Comparison of ENCODE assay signal across 11 mouse cellular contexts in genomic region chr2:14054163-14054562, GRCm38 (mm10). TPM values are rescaled to one million over a fixed set of nuclear protein-coding genes. Genes with fewer than 3 reads are reported as not detected.
DNase-seq lines count a peak whose midpoint lies in the region; ATAC-seq and TF ChIP-seq lines count a peak whose summit lies in the region.
"Had no signal": no experiment of that assay in that cellular context is flagged by ENCODE, and none has a peak within 500 bp of the region (broad histone marks: within the 10 kb centered on the region; RNA-seq: fewer than 3 reads in every experiment).

No protein-coding gene starts in this region.

- H3ac ChIP-seq in C2C12 (ENCODE audit: control insufficient read depth, insufficient read length, low read depth), result peak overlapping the region; percentile 13

- H3K36me3 ChIP-seq in heart, postnatal 0 days (replicated peaks; ENCODE audit: control insufficient read depth, insufficient read depth, low read length), result no peaks in the 10 kb centered on the region
- H3K36me3 ChIP-seq in C2C12 (ENCODE audit: control insufficient read depth, insufficient read depth), result no peaks in the 10 kb centered on the region
- H3K36me3 ChIP-seq in midbrain, embryonic 13.5 days, result no peaks in the 10 kb centered on the region

- H3K27ac ChIP-seq in heart, postnatal 0 days (ENCODE audit: low read depth), result peak overlapping the region; percentile 96
- H3K27ac ChIP-seq in embryonic fibroblast, embryonic 13.5 days (ENCODE audit: insufficient read depth, low read length), result no peak overlapping the region
- no peak overlapping the region for H3K27ac ChIP-seq in midbrain, embryonic 13.5 days

- H3K9ac ChIP-seq in heart, postnatal 0 days (replicated peaks; ENCODE audit: low read depth, low read length), result peak overlapping the region; percentile 38; the same call in 1 of the 2 replicates
- H3K9ac ChIP-seq in midbrain, embryonic 13.5 days (replicated peaks), result no peak overlapping the region

- peak overlapping the region; percentile 77 for H3K4me3 ChIP-seq in heart, postnatal 0 days (ENCODE audit: low read depth, low read length)
- peak overlapping the region; percentile 81 for H3K4me3 ChIP-seq in C2C12 (ENCODE audit: insufficient read depth, poor library complexity, severe bottlenecking)
- H3K4me3 ChIP-seq in embryonic fibroblast, embryonic 13.5 days (ENCODE audit: insufficient read depth, low read length), result peak overlapping the region; percentile 30
- no peak overlapping the region for H3K4me3 ChIP-seq in midbrain, embryonic 13.5 days (replicated peaks)

- H3K4me1 ChIP-seq in heart, postnatal 0 days (ENCODE audit: control insufficient read depth, insufficient read depth), result peaks cover 7% of the 10 kb centered on the region; the same call in 1 of the 2 replicates
- H3K4me1 ChIP-seq in embryonic fibroblast, embryonic 13.5 days (ENCODE audit: control insufficient read depth, insufficient read depth, low read length), result peaks cover 5% of the 10 kb centered on the region; the same call in 1 of the 2 replicates
- peaks cover 14% of the 10 kb centered on the region; the same call in 1 of the 2 replicates for H3K4me1 ChIP-seq in midbrain, embryonic 13.5 days (replicated peaks)

- no peak for TF ChIP-seq POLR2A in embryonic fibroblast, embryonic 13.5 days (IDR thresholded peaks at IDR 0.05; ENCODE audit: low read depth, low read length)

- peaks cover 54% of the 10 kb centered on the region for H3K79me2 ChIP-seq in C2C12 (ENCODE audit: control insufficient read depth, insufficient read depth)

- no peak for DNase-seq in heart, postnatal 0 days (ENCODE audit: low spot score)
- no peak for DNase-seq in heart, adult 9 months (ENCODE audit: low spot score in 2 of 2)
- no peak for DNase-seq in frontal cortex, postnatal 14 days (ENCODE audit: low spot score in 2 of 2)
- DNase-seq in gastrocnemius, adult 18-20 months (ENCODE audit: low spot score), result no peak
- no peak for DNase-seq in adipocyte (ENCODE audit: low spot score)
- DNase-seq: cerebellum, adult 18-20 months had no signal

- no peak for ATAC-seq in heart, postnatal 0 days (ENCODE audit: insufficient read depth, low read depth)
- ATAC-seq in midbrain, embryonic 13.5 days, result no peak

- H3K27me3 ChIP-seq in heart, postnatal 0 days (ENCODE audit: control insufficient read depth, insufficient read depth, low read length), result no peaks in the 10 kb centered on the region
- no peaks in the 10 kb centered on the region for H3K27me3 ChIP-seq in C2C12 (ENCODE audit: control insufficient read depth, insufficient read depth, insufficient read length)
- 0 out of 2 replicates have a peak, but pooled peaks cover 3% of the 10 kb centered on the region for H3K27me3 ChIP-seq in midbrain, embryonic 13.5 days

- no peak for TF ChIP-seq CTCF in heart, postnatal 0 days (IDR thresholded peaks at IDR 0.05; ENCODE audit: low read depth)
- no peak for TF ChIP-seq CTCF in C2C12 (IDR thresholded peaks at IDR 0.05; ENCODE audit: control insufficient read depth, insufficient read depth, insufficient read length)
- no peak for TF ChIP-seq CTCF in embryonic fibroblast, embryonic 13.5 days (IDR thresholded peaks at IDR 0.05; ENCODE audit: borderline replicate concordance, insufficient read depth, low read length)

- no peak for TF ChIP-seq EP300 in heart, postnatal 0 days (IDR thresholded peaks at IDR 0.05; ENCODE audit: low read depth)

- no peaks in the 10 kb centered on the region for H3K9me3 ChIP-seq in heart, postnatal 0 days (replicated peaks; ENCODE audit: control insufficient read depth, low read length)
- H3K9me3 ChIP-seq in midbrain, embryonic 13.5 days, result no peaks in the 10 kb centered on the region
- H3K9me3 ChIP-seq: G1E had no signal

- peaks cover 44% of the 10 kb centered on the region for H3K79me3 ChIP-seq in C2C12 (ENCODE audit: low read depth)

- peak overlapping the region; percentile 68 for H3K4me2 ChIP-seq in heart, postnatal 0 days (ENCODE audit: low read depth, low read length)
- H3K4me2 ChIP-seq in midbrain, embryonic 13.5 days (replicated peaks), result peak overlapping the region; percentile 75

- 55% methylated on average over 3 of the region's 3 CpGs for WGBS in heart, postnatal 0 days
- WGBS in midbrain, embryonic 13.5 days, result 44% methylated on average over 3 of the region's 3 CpGs

TF ChIP-seq in C2C12, 6 proteins besides CTCF, POLR2A, EP300 and RAD21:
- peak; percentile 59 for TF ChIP-seq CEBPB (IDR thresholded peaks at IDR 0.05; ENCODE audit: low read depth)
- TF ChIP-seq MYOG (IDR thresholded peaks at IDR 0.05; ENCODE audit: control insufficient read depth, extremely low read depth, insufficient read length), result no peak

RNA-seq across cellular contexts. Expression of gene Hacd1, which starts 1.8 kb away (rescaled TPM):
- 324 and 440 TPM in 2 replicates for total RNA-seq in heart, postnatal 0 days (2014; rRNA removed; ENCODE audit: low replicate concordance)
- polyA plus RNA-seq in heart, postnatal 0 days (2015; fragmentation: Nextera tagmentation; extraction: Ambion mirVana), result 430 and 451 TPM in 2 replicates
- polyA plus RNA-seq in C2C12 (2012; fragmentation: generic; extraction: Trizol), result 95.0 TPM
- polyA plus RNA-seq in embryonic fibroblast, embryonic 13.5 days (2011; ENCODE audit: insufficient read length, low read depth, missing spikeins), result 71.4 and 82.9 TPM in 2 replicates
- 56.6 and 66.1 TPM in 2 replicates for polyA plus RNA-seq in midbrain, embryonic 13.5 days (2015; fragmentation: Nextera tagmentation; extraction: Ambion mirVana)
- 10 to 100 TPM; 54.6 to 81.4 TPM for total RNA-seq in gastrocnemius, adult 18-20 months (2021)
- total RNA-seq: neutrophil, adult 5-6 weeks had no signal

RNA-seq across cellular contexts. Expression of gene Stam, which starts 19.7 kb away (rescaled TPM):
- 27.7 and 42.7 TPM in 2 replicates for total RNA-seq in heart, postnatal 0 days (2014; rRNA removed; ENCODE audit: low replicate concordance)
- 29.9 and 30.7 TPM in 2 replicates for polyA plus RNA-seq in heart, postnatal 0 days (2015; fragmentation: Nextera tagmentation; extraction: Ambion mirVana)
- 14.5 TPM for polyA plus RNA-seq in C2C12 (2012; fragmentation: generic; extraction: Trizol)
- polyA plus RNA-seq in embryonic fibroblast, embryonic 13.5 days (2011; ENCODE audit: insufficient read length, low read depth, missing spikeins), result 80.4 and 89.7 TPM in 2 replicates
- polyA plus RNA-seq in midbrain, embryonic 13.5 days (2015; fragmentation: Nextera tagmentation; extraction: Ambion mirVana), result 121 and 126 TPM in 2 replicates
- 10 to 100 TPM; 18.5 to 20.4 TPM for total RNA-seq in gastrocnemius, adult 18-20 months (2021)
